Mouse (Mus musculus): ENCODE data around the gene Plxnc1. TPM values are rescaled to one million over a fixed set of nuclear protein-coding genes. Genes with fewer than 3 reads are reported as not detected.
A peak's percentile ranks its signal among the peaks of the same experiment; 100 is the strongest.

The Plxnc1 gene
- total RNA-seq, 2 experiments from 2014 or later, result 40.8 to 43.9 TPM

DNA sequence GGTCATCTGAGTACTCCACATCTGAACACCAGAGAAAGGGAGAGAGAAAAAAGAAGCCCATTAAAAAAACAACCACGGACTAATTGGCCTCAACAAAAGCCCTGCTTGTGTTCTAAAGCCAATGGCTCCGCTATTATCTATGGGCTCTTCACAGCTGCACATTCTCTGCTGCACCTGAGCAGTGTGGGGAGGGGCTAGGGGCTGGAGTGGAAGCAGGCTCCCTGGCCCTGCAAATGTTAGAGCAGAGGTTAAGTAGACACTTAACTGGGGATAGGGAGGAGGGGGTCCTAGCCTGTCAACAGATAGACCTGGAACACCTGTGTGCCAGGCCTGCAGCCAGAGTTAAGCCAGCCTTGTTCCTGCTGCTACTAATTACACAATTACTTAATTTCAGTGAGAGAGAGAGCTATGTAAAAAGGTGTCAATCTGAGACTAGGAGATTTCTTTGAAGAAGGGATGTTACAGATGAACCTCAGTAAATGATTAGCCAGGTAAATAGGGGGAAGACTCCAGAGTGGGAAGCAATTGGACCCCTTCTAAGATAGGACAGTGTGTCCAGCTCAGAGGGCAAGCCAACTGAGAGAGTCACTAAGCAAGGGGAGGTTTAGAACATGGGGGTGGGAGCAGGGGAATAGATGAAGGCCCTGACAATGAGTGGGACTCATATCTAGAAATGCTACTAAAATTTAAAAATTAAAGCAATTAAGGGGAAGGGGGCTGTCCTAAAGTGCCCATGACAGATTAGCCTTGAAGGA lies 145.0 kb downstream of the Plxnc1 start:
- intact Hi-C loops (cut with DNase I), result no loop called here
- no peak for DNase-seq (ENCODE audit: low spot score in 2 of 2)

DNA sequence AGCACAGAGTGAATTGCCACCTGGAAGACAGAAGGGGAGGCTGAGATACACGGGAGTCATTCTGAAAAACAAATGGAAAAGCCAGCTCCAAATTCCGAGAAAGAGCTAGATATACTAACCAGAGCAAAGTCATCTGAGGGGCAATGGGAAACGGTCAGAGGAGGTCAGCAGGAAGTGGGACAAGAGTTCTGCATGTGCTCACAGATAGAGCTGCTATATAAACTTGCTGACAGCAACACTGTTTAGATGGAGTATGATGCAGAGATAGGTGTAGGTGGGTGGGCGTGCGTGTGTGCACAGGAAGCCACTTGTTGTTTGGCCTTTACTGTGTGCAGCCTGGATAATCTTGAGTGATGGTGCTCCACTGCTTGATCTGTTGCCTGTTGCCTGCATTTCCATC lies 146.5 kb downstream of the Plxnc1 start:
- intact Hi-C loops (cut with DNase I), result no loop called here
- no peak for DNase-seq (ENCODE audit: low spot score in 2 of 2)

DNA sequence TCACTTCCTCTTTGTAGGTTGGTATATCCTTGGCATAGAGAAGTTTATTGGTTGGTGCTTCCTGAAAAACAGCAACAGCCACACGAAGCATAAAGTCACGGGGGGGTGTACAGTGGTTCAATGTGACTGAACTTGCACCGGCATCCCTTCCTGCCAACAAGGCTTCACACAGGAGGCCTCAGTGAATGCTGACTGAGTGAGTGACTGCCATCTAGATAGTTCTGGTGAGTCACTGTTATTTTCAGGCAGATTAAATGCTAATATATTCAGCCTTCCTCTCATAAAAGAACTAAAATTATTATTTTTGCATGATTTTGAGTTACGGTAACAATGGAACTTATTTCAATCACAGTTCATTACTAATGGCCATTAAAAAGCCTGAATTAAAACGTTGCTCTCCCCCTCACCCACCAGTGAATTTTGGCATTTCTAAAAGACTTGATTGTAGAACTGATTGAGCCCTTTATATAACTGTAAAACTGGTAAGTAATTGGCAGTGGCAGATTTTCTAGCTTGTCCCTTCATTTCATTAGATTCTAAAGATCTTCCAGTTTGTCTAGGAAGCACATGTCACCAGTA lies 149.9 kb downstream of the Plxnc1 start:
- intact Hi-C loops (cut with DNase I), result no loop called here
- DNase-seq (ENCODE audit: low spot score in 2 of 2), result no peak

GRCm38 (mm10) chr10:94793914-94794313 lies 150.7 kb downstream of the Plxnc1 start:
- no peak for DNase-seq (ENCODE audit: low spot score in 2 of 2)
- intact Hi-C loops (cut with DNase I), result no loop called here

DNA sequence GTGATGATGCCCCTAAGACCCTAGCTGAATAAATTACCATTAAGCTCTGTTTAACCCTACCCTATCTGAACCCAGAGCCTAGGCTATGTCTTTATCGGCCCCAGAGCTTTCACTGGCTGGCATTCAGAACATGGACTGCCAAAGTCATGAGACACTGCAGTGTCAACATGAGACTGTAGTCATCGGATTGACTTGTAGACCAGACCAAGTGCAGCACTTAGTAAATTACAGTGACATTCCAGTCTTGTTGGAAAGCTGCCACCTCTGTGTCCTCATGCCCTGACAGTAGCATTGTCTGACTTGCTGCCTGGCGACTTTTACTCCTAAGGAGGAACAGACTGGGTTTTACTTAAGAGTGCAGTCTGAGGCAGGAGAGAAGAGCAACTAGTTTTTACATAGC lies 155.4 kb downstream of the Plxnc1 start:
- no peak for DNase-seq (ENCODE audit: low spot score in 2 of 2)
- intact Hi-C loops (cut with DNase I), result no loop called here

GRCm38 (mm10) chr10:94780618-94781262 lies 163.9 kb downstream of the Plxnc1 start:
- no peak for DNase-seq (ENCODE audit: low spot score in 2 of 2)
- intact Hi-C loops (cut with DNase I), result no loop called here

DNA sequence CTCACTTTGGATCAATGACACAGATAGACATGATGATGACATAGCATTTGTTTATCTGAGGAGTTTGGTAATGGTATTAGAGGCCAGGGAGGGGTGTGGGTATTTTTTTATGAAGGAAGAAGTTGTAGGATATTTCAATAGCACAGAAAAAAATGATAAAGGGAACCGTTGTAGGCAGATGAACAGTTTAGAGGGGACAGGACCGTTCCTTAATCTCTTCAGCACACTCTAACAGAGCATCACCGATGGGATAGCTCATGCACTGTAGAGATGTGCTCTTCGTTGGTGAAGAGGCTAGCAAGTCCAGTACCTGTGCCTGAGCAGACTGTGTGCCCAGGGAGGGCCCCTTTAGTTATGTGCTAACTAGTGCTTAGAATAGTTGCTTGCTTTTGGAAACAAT lies 165.3 kb downstream of the Plxnc1 start:
- intact Hi-C loops (cut with DNase I), result no loop called here
- no peak for DNase-seq (ENCODE audit: low spot score in 2 of 2)

- intact Hi-C loops (cut with DNase I), result no loop called here
- DNase-seq (ENCODE audit: low spot score in 2 of 2), result peak in 1 of 2 experiments; percentile 64
Measured at GRCm38 (mm10) chr10:94777576-94777975, 167.1 kb downstream of the Plxnc1 start.

- intact Hi-C loops (cut with DNase I), result no loop called here
- DNase-seq (ENCODE audit: low spot score in 2 of 2), result peak; percentile 32 to 75
Measured at GRCm38 (mm10) chr10:94771496-94771895, 173.1 kb downstream of the Plxnc1 start.

DNA sequence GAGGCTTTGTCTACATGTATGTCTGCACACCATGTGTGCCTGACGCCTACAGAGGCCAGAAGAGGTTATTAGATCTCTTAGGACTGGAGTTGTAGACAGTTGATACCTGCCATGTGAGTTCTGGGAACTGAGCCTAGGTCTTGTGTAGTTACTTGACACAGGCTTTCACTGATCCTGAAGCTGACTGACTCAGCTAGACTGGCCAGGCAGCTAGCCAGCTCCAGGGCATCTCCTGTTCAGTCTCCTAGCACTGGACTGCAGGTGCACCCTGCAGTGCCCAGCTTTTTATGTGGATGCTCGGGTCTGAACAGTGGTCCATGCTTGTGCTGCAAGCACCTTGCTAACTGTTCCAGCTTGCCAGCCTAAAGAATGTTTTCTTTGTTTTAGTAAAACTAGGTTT lies 197.6 kb downstream of the Plxnc1 start:
- DNase-seq (ENCODE audit: low spot score in 2 of 2), result no peak
- intact Hi-C loops (cut with DNase I), result no loop called here

DNA sequence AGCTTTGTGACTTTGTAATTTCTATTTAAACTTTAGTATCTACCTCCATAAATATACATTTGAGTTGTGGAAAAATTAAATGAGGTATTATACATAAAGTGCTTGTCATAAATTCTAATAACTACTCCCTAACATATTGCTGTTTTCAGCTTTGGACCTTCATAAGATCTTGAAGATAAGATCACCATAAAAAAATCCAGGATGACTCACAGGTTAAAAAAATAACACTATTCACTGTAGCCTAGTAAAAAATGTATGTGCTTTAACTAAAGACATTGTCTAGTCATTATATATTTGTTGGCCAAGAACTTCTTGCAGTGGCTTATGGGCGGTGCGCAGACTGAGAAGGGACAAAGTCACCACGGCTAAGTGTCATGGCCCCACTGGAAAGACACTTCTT lies 203.2 kb downstream of the Plxnc1 start:
- intact Hi-C loops (cut with DNase I), result no loop called here
- DNase-seq (ENCODE audit: low spot score in 2 of 2), result no peak
